Mouse (Mus musculus) testis, adult 2 months (tissue): ENCODE results near the gene Dgcr8. TPM values are rescaled to one million over a fixed set of nuclear protein-coding genes. Genes with fewer than 3 reads are reported as not detected.

ENCODE experiments used
- H3K27ac ChIP-seq: fragments of 200-500 bp; 2 replicates; pipeline ENCODE4 v1.5.1; 2012; ENCODE audit warnings: low read depth, low read length; ENCODE audit not compliant: control insufficient read depth, insufficient read depth
- H3K27me3 ChIP-seq: fragments of 200-500 bp; 2 replicates; pipeline ENCODE4 v1.6.1; 2012; ENCODE audit warnings: mild to moderate bottlenecking, low read length, moderate library complexity; ENCODE audit not compliant: control insufficient read depth, insufficient read depth
- H3K36me3 ChIP-seq: fragments of 200-500 bp; 2 replicates; pipeline ENCODE4 v1.6.1; 2012; ENCODE audit warnings: mild to moderate bottlenecking, low read length; ENCODE audit not compliant: control insufficient read depth, insufficient read depth
- H3K4me1 ChIP-seq: fragments of 200-500 bp; 2 replicates; pipeline ENCODE4 v1.6.1; 2012; ENCODE audit warnings: low read length; ENCODE audit not compliant: control insufficient read depth, insufficient read depth
- H3K4me3 ChIP-seq: fragments of 200-500 bp; 2 replicates; pipeline ENCODE4 v1.5.1; 2012; ENCODE audit warnings: low read depth, mild to moderate bottlenecking, low read length, moderate library complexity, mixed read lengths; ENCODE audit not compliant: control insufficient read depth
- CTCF ChIP-seq: fragments of 200-500 bp; IDR thresholded peaks from 2 replicates; pipeline ENCODE4 v1.5.1; 2012; ENCODE audit warnings: low read depth, mild to moderate bottlenecking, inconsistent platforms, low read length, moderate library complexity; ENCODE audit not compliant: control insufficient read depth, insufficient read depth, insufficient replicate concordance
- POLR2A ChIP-seq: fragments of 200-500 bp; IDR thresholded peaks from 2 replicates; pipeline ENCODE4 v1.6.1; 2012; ENCODE audit warnings: low read depth, mild to moderate bottlenecking, inconsistent platforms, low read length, moderate library complexity; ENCODE audit not compliant: control insufficient read depth
- polyA plus RNA-seq: library from polyadenylated mRNA; depleted of rRNA; stranded (reverse); fragments of >200 nt; gene quantifications from 2 replicates; pipeline ENCODE4 v1.2.3, GENCODE M21; 2012; rRNA removed

Gene Dgcr8
- 23.3 and 28.9 TPM in 2 replicates for polyA plus RNA-seq

GRCm38 (mm10) chr16:18289067-18289588, at the start of gene Dgcr8:
TSS of gene Dgcr8 (minus strand) at chr16:18289246.
- TF ChIP-seq POLR2A (peak; percentile 68), CTCF (no peak)
- H3K4me1 ChIP-seq = peaks cover 5% of the 10 kb centered on the region

GRCm38 (mm10) chr16:18337261-18337660, 48.2 kb upstream of the Dgcr8 start:
- Histone ChIP-seq H3K4me3 (no peak overlapping the region), H3K36me3 (no peaks in the 10 kb centered on the region), H3K4me1 (peaks cover 2% of the 10 kb centered on the region; the same call in 1 of the 2 replicates), H3K27me3 (no peaks in the 10 kb centered on the region), H3K27ac (no peak overlapping the region)
- TF ChIP-seq CTCF (no peak), POLR2A (no peak)

More at GRCm38 (mm10) chr16:18289067-18289588, at the start of gene Dgcr8:
- H3K4me3 ChIP-seq = peak within 1 kb of the TSS; percentile 95
- H3K27me3 ChIP-seq = no peaks in the 10 kb centered on the region
- peaks cover 1% of the 10 kb centered on the region for H3K36me3 ChIP-seq
- H3K27ac ChIP-seq = peak within 1 kb of the TSS; percentile 85

GRCm38 (mm10) chr16:18335981-18336380, 46.9 kb upstream of the Dgcr8 start:
- H3K4me3 ChIP-seq = no peak overlapping the region
- peaks cover 2% of the 10 kb centered on the region; the same call in 1 of the 2 replicates for H3K4me1 ChIP-seq
- H3K36me3 ChIP-seq = no peaks in the 10 kb centered on the region
- TF ChIP-seq CTCF (no peak), POLR2A (no peak)
- no peak overlapping the region for H3K27ac ChIP-seq
- no peaks in the 10 kb centered on the region for H3K27me3 ChIP-seq

DNA sequence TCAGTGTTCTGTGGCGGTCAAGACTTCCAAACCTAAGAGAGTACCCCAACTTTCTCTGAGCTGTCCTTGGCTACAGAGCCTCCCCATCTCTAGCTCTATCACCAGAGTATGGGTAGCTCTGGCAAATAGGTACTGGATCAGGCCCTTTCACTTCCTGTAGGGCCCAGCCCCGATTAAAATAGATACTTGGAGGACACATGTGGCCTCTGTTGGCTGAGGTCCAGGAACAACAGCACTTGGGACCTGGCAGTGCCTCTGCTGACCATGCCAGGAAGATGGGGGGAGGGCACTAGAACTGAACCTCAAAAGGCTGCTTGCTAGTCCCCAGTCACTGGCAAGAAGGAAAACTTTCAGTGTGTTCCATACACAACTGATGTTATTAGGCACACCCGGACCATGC, 44.9 kb upstream of the Dgcr8 start:
- no peak for TF ChIP-seq CTCF
- TF ChIP-seq POLR2A = no peak
- no peaks in the 10 kb centered on the region for H3K36me3 ChIP-seq
- H3K4me1 ChIP-seq = peaks cover 2% of the 10 kb centered on the region; the same call in 1 of the 2 replicates
- H3K27ac ChIP-seq = no peak overlapping the region
- no peaks in the 10 kb centered on the region for H3K27me3 ChIP-seq
- H3K4me3 ChIP-seq = no peak overlapping the region

DNA sequence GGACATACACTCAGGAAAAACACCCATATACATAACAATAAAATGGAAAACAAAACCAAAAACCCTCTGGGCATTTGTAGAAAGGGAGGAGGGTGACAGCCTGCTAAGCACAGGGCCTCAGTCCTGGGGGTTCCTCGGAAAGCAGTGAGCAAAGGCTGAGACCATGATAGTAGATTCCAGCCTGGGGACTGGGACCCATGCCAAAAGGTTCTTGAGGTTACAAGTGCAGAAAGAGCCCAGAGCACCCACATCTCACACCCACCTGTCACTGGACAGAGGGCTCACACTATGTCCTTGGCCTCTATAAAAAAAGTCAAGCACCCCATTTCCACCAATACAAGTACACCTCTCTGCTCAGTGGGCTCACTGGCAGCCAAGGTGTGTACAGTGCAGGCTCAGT, 39.5 kb upstream of the Dgcr8 start:
- H3K4me3 ChIP-seq = no peak overlapping the region

GRCm38 (mm10) chr16:18327936-18328335, 38.9 kb upstream of the Dgcr8 start:
- Histone ChIP-seq H3K4me1 (no peaks in the 10 kb centered on the region), H3K36me3 (no peaks in the 10 kb centered on the region), H3K4me3 (no peak overlapping the region), H3K27me3 (no peaks in the 10 kb centered on the region), H3K27ac (no peak overlapping the region)
- no peak for TF ChIP-seq CTCF
- no peak for TF ChIP-seq POLR2A

More for the DNA sequence above, 39.5 kb upstream of the Dgcr8 start:
- no peaks in the 10 kb centered on the region for H3K36me3 ChIP-seq
- no peaks in the 10 kb centered on the region for H3K27me3 ChIP-seq
- no peaks in the 10 kb centered on the region for H3K4me1 ChIP-seq
- TF ChIP-seq CTCF = no peak
- no peak for TF ChIP-seq POLR2A
- H3K27ac ChIP-seq = no peak overlapping the region

GRCm38 (mm10) chr16:18325741-18326140, 36.7 kb upstream of the Dgcr8 start:
- Histone ChIP-seq H3K4me1 (no peaks in the 10 kb centered on the region), H3K36me3 (no peaks in the 10 kb centered on the region), H3K27ac (no peak overlapping the region), H3K27me3 (no peaks in the 10 kb centered on the region), H3K4me3 (no peak overlapping the region)
- TF ChIP-seq POLR2A = no peak
- TF ChIP-seq CTCF = no peak
